Mouse (Mus musculus): ENCODE results near the gene D630003M21Rik.

D630003M21Rik gene

DNA sequence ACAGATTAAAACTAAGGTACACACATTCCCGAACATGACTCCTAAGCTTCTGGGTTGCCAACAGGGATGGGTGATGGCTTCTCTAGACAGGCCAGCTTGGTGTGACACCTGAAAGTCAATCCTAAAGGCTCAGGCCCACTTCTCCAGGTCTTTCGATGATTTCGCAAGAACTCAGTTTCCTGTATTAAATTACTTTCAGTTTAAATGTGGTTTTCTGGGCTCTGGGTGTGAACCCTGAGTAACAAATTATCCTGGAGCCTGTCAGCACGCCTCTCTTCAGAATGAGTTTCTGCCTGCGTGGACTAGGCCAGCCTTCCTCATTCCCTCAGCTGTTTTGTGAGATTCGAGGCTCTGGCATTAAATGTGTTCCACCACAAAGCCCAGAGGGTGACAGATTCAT is 66.0 kb downstream of the D630003M21Rik start:
- DNase-seq = no peak

DNA sequence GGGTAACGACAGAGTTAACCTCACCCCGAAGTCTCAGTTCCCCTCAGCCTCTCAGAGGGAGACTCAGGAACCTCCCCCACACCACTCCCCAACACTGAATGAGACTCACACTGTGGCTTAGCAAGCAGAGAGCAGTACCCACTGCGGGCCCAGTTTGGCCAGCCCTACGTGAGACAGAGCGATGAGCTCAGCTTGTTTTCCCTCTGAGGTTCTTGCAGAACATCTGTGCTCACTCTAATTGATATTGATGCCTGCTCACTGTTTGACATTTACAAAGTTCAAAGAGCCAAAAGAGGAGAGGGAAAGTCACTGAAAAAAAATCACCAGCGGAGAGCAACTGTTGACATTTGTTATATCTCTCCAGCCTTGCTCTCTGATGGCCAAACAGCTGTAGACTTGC is 67.3 kb downstream of the D630003M21Rik start:
- DNase-seq = peak; percentile 88

DNA sequence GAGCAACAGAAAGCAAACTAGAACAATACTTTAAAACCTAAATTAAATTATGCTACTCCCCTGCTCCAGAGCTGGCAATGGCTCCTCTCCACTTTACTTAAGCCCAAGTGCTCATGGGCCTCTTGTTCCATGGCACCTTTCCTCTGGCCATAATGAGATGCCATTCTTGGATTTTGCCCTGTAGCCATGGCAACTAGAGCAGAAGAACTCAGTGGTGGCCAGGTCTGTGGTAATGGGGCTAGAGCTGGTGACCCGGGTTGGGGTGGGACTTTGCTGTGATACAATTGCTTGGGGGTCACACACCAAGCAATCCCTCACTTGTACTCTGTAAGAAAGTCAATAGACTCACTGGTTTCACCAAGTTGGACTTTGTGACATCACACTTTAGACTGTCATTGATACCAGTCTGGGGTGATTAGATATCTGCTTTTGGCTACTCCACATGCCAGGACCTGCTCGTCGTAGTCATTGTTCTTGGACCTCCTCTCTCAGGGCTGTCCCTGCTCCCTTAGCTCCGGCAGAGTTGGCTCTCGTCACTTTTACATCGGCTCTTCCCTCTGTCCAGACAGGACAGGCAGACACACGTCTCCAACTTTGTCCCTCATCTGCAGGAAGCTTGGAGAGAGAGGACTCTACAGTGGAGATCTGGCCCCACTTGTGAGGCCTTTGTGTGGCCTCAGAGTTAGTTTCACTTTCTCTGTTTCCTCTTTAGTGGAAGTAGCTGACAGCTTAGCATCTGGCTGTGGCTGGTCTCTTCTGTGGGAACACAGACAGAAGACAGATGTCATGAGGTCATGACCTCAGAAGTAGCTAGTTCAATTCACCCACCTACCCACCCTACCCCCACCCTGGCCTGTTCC is 69.4 kb downstream of the D630003M21Rik start:
- peak; percentile 97 for DNase-seq

DNA sequence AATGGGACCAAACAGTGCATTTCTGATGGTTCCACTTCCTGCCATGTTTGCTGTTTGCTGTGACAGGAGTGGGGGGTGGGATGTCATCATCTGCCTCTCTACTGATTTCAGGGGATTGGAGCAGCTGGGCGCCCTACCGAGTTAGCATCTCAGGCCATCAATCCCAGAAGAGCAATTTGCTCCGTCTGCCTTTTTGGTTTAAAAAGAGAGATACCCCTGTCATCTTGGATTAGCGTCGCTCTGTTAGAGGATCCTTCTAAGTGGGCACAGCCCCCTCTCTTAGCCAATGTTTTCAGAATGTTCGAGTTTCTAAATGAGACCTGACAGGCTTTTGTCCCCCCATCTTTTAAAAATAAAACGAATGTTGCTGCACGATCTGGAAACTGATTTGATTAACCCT is 71.4 kb downstream of the D630003M21Rik start:
- DNase-seq = no peak

GRCm38 (mm10) chr2:158156487-158156886 is 72.5 kb downstream of the D630003M21Rik start:
- no peak for DNase-seq

GRCm38 (mm10) chr2:158155615-158156014 is 73.4 kb downstream of the D630003M21Rik start:
- DNase-seq = no peak

GRCm38 (mm10) chr2:158155101-158155500 is 73.9 kb downstream of the D630003M21Rik start:
- DNase-seq = no peak

- peak; percentile 91 for DNase-seq
Observed at GRCm38 (mm10) chr2:158154641-158155040, 74.4 kb downstream of the D630003M21Rik start.

DNA sequence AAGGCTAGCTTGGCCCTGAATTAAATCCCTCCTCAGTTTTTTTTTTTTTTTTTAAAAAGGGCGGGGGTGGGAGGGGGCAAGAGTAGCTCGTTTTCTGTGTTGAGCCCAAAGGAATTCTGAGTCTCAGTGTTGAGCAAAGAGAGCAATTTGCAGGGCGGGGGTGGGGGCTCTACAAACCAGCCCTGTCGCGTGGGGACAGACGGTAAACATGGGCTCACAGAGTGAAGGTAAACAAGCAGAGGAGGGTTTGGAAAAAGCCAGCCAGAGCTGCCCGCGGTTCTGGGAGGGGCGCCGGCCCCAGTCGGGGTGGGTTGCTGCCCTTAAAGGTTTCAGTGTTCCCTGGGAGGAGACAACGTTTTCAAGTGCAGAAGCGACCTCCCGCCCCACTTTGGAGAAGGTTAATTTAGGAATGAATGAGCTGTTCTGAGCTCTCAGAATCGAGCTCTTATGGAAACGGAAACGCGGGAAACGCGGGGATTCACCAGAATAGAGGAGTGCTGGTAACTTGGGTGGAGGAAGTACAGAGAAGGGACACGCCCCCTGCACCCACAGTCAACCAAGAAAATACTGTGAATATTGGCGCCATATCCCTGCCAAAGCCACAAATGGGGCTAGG is 75.2 kb downstream of the D630003M21Rik start:
- peak; percentile 94 for DNase-seq

GRCm38 (mm10) chr2:158152685-158153309 is 76.2 kb downstream of the D630003M21Rik start:
- DNase-seq = no peak

DNA sequence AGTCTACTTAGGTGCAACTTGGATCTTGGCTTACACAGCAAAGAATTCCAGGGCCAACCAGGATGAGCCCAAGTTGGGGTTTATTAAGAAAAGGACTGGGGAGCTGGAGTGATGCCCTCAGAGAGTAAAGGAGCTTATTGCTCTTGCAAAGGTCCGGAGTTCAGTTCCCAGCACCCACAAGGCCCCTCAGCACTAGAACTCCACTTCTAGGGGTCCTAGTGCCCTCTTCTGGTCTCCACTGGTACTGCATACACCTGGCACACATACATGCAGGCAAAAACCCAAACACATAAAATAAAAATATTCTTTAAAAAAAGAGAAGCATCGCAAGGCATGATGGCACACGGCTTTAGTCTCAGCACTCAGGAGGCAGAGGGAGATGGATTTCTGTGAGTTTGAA is 77.9 kb downstream of the D630003M21Rik start:
- peak; percentile 80 for DNase-seq

DNA sequence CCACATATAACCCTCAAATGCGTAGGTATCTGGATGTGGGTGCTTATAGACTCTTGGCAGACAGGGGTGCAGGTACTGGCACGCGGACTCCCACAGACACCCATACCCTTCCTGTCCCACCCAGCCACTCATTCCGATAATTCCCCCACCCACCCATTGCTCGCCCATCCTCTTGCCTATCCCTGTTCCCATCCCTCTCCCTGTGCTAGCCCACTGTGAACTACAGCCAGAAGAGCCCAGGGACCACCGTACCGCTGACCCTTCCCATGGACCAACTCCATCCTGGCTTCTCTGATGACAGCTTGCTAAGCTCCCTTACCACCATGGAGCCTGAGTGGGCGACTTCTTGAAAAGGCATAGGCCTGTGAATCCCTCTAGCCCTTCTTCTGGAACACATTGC is 82.1 kb downstream of the D630003M21Rik start:
- peak; percentile 95 for DNase-seq

DNA sequence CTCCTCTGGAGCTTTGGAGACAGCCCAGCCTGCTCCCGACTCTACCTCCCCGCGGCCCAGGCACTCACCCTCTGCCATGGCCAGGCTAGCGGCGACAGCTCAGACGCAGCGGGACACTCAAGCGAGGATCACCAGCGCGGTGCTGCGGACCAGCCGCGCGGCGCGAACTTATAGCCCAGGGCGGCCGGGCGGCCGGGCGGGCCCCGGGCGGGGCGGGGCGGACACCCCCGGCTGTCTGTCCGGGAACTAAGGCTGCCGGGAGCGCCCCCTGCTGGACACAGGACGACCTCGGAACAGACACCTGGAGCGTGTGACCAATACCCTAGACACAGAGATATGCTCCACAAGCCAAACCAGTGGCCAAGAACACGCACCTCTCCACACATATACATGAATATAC is 82.8 kb downstream of the D630003M21Rik start, which contains the start of gene Tgm2:
Tgm2 (minus strand) TSS at position 214 of the 400 bp plus-strand sequence.
- peak; percentile 99 for DNase-seq

DNA sequence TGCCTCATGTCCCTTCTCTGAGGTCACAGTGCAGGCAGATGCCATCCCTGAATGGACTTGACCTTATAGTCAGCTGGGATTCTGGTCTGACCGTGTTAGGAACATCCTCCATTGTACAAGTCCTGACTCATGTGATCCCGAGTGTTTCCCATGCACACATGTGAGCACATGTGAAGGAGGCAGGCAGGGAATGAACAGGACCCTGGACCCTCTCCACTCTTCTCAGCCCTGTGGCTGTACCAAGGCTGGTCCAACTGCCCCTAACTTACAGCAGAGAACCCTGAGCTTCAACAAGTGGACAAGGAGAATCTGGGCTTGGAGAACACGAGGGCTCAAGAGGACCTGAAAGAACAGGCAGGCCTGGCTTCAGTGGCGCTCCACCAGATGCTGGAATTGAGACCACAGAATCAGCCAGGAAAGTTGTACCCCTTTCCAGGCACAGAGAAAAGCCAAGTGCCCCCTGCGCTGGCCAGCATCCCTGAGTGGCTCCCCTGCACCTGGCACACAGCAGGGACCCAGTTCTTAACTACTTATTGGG is 83.4 kb downstream of the D630003M21Rik start:
- DNase-seq = peak; percentile 95

GRCm38 (mm10) chr2:158144750-158145527 is 84.1 kb downstream of the D630003M21Rik start:
- peak; percentile 90 for DNase-seq

DNA sequence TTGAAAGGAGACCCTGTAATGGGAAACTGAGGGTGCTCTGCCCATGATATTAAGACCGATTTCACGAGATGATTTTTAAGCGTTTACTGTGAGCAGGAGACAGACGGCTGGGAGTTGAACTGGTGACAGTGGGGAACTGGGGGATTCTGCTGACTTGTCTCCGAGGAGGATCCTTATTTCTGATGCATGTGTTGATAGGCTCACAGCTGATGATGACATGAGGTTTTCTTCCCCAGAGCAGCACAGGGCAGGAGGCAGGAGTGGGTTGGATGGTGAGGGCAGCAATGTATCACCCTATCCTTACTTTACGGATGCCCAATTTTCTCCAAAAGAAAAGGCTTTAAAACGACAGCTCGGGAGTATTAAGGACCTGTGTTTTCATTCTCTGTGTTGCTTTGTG is 84.8 kb downstream of the D630003M21Rik start:
- no peak for DNase-seq

- DNase-seq = no peak
Observed at GRCm38 (mm10) chr2:158143816-158144215, 85.2 kb downstream of the D630003M21Rik start.

- peak; percentile 92 for DNase-seq
Observed at GRCm38 (mm10) chr2:158142981-158143380, 86.0 kb downstream of the D630003M21Rik start.

DNA sequence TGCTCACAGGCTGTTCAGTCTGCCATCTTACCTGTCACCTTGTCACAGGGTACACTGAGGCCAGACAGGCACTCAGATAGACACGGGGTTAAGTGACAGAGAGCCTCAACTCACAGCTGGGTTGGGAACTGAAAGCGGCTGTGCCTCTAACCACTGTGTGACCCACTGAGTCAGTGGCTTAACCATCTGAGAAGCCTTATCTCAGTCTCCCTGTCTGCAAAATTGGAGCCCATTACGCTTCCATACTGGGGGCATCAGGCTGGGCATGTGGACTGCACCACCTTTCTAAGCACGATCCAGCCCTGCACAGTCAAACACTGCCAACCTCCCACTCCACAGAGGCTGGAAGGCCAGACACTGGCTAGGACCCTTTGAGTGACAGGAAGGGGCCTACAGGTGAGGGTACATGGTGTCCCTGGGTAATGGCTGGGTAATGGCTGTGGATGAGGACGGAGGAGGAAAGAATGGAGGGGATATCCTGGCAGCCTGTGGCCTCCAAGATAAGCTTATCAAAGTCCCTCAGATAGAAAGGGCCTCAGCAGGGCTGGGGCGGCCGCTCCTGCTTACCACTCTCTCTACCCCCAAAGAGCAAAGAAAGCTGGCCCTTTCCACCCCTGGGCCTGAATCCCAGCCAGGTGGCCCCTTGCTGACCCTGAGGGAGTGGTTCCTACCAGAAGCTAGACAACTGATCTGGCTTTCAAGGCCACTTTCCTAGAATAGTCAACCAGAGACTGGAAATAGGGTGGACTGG is 87.2 kb downstream of the D630003M21Rik start:
- DNase-seq = peak; percentile 99

DNA sequence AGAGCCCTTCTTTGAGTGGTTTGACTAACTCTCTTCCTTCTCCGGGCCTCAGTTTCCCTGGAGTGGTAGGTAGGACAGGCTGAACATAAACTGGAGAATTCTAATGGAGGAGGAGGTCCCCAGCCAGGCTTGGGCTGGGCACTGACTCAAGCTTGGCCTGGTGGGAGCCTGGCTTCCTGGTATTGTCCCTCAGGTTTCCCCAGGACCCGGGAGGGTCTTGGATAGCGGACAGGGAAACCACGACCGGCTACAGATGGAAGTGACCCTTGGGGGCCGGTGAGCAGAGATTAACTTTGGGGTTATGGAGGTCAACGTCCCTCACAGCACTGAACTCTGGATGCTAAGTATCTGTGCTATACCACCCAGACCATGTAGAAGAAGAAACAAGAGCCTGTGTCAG is 87.8 kb downstream of the D630003M21Rik start:
- DNase-seq = peak; percentile 98

- peak; percentile 96 for DNase-seq
Observed at GRCm38 (mm10) chr2:158140664-158141063, 88.4 kb downstream of the D630003M21Rik start.

DNA sequence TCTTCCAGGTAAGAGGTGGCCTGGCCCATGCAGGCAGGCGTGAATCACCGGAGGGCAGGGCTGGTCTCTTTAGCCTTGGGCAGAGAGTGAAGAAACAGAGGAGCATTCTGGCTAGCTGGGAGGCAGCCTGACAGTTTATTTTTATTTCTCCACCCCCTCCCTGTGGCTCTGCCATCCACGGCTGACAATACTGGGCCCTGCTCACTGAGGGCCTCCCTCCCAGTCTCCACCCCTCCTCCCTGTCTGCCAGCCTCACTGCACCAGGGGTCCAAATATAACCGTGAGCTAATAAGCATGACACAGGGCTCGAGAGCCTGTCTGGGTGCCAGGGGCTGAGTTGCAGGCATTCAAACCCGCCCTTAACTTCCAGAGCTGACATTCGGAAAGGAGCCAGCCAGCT is 89.4 kb downstream of the D630003M21Rik start:
- DNase-seq = peak; percentile 99
